Mouse (Mus musculus) ES-Bruce4 (cell line): ENCODE data around the gene Gm10643. TPM values are rescaled to one million over a fixed set of nuclear protein-coding genes. Genes with fewer than 3 reads are reported as not detected.

ENCODE experiments used
- H3K27ac ChIP-seq: 2 replicates; pipeline ENCODE4 v1.5.1; 2012; ENCODE audit warnings: low read length, inconsistent platforms; ENCODE audit not compliant: insufficient read depth
- H3K27me3 ChIP-seq: 2 replicates; pipeline ENCODE4 v1.6.1; 2012; ENCODE audit warnings: mild to moderate bottlenecking, low read length, inconsistent platforms; ENCODE audit not compliant: control insufficient read depth, poor library complexity, insufficient read depth, severe bottlenecking
- H3K36me3 ChIP-seq: 2 replicates; pipeline ENCODE4 v1.6.1; 2012; ENCODE audit warnings: inconsistent platforms, mild to moderate bottlenecking, low read length, moderate library complexity; ENCODE audit not compliant: control insufficient read depth, poor library complexity, insufficient read depth, severe bottlenecking
- H3K4me1 ChIP-seq: one replicate; pipeline ENCODE4 v1.8.1; 2011; ENCODE audit warnings: low read length; ENCODE audit not compliant: control insufficient read depth, insufficient read depth
- H3K4me3 ChIP-seq: 2 replicates; pipeline ENCODE4 v1.5.1; 2011; ENCODE audit warnings: low read depth, mild to moderate bottlenecking, low read length
- H3K9ac ChIP-seq: 2 replicates; pipeline ENCODE4 v1.6.1; 2012; ENCODE audit warnings: low read depth, mild to moderate bottlenecking, inconsistent platforms; ENCODE audit not compliant: poor library complexity, severe bottlenecking
- H3K9me3 ChIP-seq: replicated peaks from 2 replicates; pipeline ENCODE4 v1.6.1; 2012; ENCODE audit warnings: mild to moderate bottlenecking, low read length, inconsistent platforms; ENCODE audit not compliant: control insufficient read depth, poor library complexity, insufficient read depth, severe bottlenecking
- CTCF ChIP-seq: IDR thresholded peaks from one replicate; pipeline ENCODE4 v1.8.1; 2011; ENCODE audit warnings: low read depth, low read length
- EP300 ChIP-seq: IDR thresholded peaks from 2 replicates; pipeline ENCODE4 v1.6.1; 2011; ENCODE audit warnings: low read depth, low read length; ENCODE audit not compliant: insufficient read depth
- POLR2A ChIP-seq: IDR thresholded peaks from one replicate; pipeline ENCODE4 v1.8.1; 2011; ENCODE audit warnings: low read length; ENCODE audit not compliant: insufficient read depth
- polyA plus RNA-seq: library from polyadenylated mRNA; stranded (reverse); fragments of >200 nt; gene quantifications from 2 replicates; pipeline ENCODE4 v1.2.4, GENCODE M21; 2011; ENCODE audit warnings: low read depth; ENCODE audit not compliant: missing spikeins, insufficient read depth, insufficient read length

Gene Gm10643
- polyA plus RNA-seq, 1 experiment: 0.76 TPM

GRCm38 (mm10) chr8:84087156-84087555 is 22.2 kb upstream of the Gm10643 start:
- Histone ChIP-seq H3K4me3 (no peak overlapping the region), H3K27ac (no peak overlapping the region), H3K27me3 (no peaks in the 10 kb centered on the region), H3K9ac (no peak overlapping the region), H3K36me3 (no peaks in the 10 kb centered on the region; the same call in 1 of the 2 replicates), H3K4me1 (peaks cover 2% of the 10 kb centered on the region), H3K9me3 (no peaks in the 10 kb centered on the region)
- no peak for TF ChIP-seq EP300
- no peak for TF ChIP-seq CTCF
- TF ChIP-seq POLR2A: no peak

DNA sequence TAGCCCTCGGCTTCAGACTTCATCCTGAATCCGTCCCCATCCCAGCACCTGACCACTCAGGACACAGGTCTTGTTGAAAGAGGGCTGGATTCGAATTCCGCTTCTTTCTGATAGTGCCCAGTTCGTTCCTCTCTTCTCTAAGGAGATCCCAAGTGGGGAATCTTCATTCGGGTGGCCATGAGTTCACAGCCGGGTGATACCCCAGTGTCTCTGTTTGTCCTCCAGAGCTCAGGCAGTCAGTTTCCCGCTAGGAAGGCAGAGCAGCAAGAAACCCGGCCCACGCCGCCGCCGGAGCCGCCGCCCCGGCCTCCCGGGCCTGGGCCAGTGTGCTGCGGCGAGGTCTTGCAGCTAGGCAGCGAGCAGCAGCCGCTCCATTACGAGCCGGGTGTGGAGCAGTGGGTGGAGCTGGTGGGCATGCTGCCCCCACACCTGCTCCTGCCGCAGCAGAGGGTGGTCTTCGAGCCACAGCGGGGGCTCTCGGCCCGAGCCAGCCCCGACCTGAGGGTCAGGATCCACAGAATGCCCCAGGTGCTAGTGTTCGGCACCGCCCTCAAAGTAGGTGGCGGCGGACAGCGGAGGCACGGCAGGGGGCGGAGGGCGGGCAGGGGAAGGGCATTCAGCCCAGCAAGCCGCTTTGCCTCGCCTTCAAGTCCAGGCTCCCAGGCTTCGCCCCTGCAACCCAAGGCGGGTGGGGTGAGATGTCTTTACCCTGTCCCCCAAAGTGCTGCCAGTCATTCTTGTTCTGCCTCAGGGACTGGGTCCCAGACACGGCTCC is 19.6 kb upstream of the Gm10643 start:
- Histone ChIP-seq H3K4me1 (peaks cover 2% of the 10 kb centered on the region), H3K9ac (peak overlapping the region; percentile 16), H3K36me3 (peaks cover 3% of the 10 kb centered on the region; the same call in 1 of the 2 replicates), H3K9me3 (no peaks in the 10 kb centered on the region), H3K27ac (no peak overlapping the region), H3K27me3 (no peaks in the 10 kb centered on the region), H3K4me3 (peak overlapping the region; percentile 26)
- TF ChIP-seq CTCF: no peak
- TF ChIP-seq EP300: no peak
- TF ChIP-seq POLR2A: no peak

GRCm38 (mm10) chr8:84083829-84084241 is 18.9 kb upstream of the Gm10643 start:
- Histone ChIP-seq H3K36me3 (peaks cover 3% of the 10 kb centered on the region; the same call in 1 of the 2 replicates), H3K27ac (no peak overlapping the region), H3K27me3 (no peaks in the 10 kb centered on the region), H3K9ac (peak overlapping the region; percentile 16), H3K4me1 (peaks cover 2% of the 10 kb centered on the region), H3K4me3 (0 out of 2 replicates have a peak overlapping the region, but pooled peaks have one; percentile 26), H3K9me3 (no peaks in the 10 kb centered on the region)
- TF ChIP-seq POLR2A: no peak
- TF ChIP-seq EP300: no peak
- peak; percentile 22 for TF ChIP-seq CTCF

DNA sequence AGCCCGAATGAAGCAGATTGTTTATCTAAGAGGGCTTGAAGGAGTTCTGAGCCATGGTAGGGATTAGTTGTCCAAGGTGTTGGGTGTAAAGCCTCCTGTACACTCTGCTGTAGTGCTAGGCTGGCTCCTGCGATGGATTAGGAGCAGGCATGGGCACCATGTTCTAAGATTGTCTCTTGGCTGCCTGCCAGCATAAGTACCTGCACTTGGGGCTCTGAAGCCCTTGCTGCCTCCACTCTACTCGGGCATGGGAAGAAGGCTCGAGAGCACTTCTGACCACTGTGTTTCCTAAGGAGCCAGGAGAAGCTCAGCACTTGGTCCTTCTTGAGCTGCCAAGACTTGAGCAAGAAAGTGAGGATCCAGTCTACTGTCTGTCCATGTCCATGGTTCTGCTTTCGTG is 14.3 kb upstream of the Gm10643 start:
- no peak overlapping the region for H3K4me3 ChIP-seq
- no peaks in the 10 kb centered on the region for H3K27me3 ChIP-seq
- no peaks in the 10 kb centered on the region for H3K9me3 ChIP-seq
- no peak overlapping the region for H3K9ac ChIP-seq
- peaks cover 2% of the 10 kb centered on the region for H3K4me1 ChIP-seq
- peaks cover 3% of the 10 kb centered on the region; the same call in 1 of the 2 replicates for H3K36me3 ChIP-seq
- TF ChIP-seq EP300 (no peak), CTCF (no peak), POLR2A (no peak)
- no peak overlapping the region for H3K27ac ChIP-seq

DNA sequence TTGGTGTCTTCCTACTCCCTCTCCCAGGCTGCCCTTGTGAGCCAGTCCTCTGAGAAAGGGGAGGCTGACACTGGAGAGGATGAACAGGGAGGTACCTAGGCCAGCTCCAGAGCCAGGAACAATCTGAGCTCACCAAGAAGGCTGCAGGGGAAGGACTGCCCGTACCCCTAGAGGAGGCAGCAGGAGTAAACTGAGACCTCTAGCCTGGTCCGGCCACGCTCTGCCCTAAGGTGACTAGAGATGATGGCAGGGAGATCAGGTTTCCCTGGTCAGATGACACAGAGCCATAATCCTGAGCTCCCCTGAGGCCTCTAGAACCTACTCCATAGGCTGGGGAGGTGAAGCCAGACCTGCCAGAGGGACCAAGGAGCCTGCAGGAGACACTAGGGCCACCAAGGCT is 11.9 kb upstream of the Gm10643 start:
- Histone ChIP-seq H3K9me3 (no peaks in the 10 kb centered on the region), H3K27me3 (no peaks in the 10 kb centered on the region), H3K36me3 (0 out of 2 replicates have a peak, but pooled peaks cover 3% of the 10 kb centered on the region), H3K4me3 (no peak overlapping the region), H3K4me1 (peaks cover 2% of the 10 kb centered on the region), H3K9ac (no peak overlapping the region), H3K27ac (no peak overlapping the region)
- no peak for TF ChIP-seq EP300
- TF ChIP-seq CTCF: no peak
- TF ChIP-seq POLR2A: no peak

- Histone ChIP-seq H3K36me3 (0 out of 2 replicates have a peak, but pooled peaks cover 3% of the 10 kb centered on the region), H3K27ac (no peak overlapping the region), H3K4me1 (peaks cover 2% of the 10 kb centered on the region), H3K9ac (no peak overlapping the region), H3K9me3 (no peaks in the 10 kb centered on the region), H3K4me3 (no peak overlapping the region), H3K27me3 (no peaks in the 10 kb centered on the region)
- TF ChIP-seq EP300 (no peak), POLR2A (no peak)
These were observed 11.5 kb upstream of the Gm10643 start for GRCm38 (mm10) chr8:84076412-84076811.
